Mouse (Mus musculus) heart, adult 2 months (tissue): ENCODE results near the gene Hsh2d.

Experiments
- CTCF ChIP-seq: fragments of 200-600 bp; IDR thresholded peaks from 2 replicates; pipeline ENCODE4 v1.8.1; 2022; ENCODE audit warnings: antibody characterized with exemption, mild to moderate bottlenecking, moderate library complexity
- POLR2A ChIP-seq: fragments of 200-500 bp; IDR thresholded peaks from 2 replicates; pipeline ENCODE4 v1.6.1; 2011; ENCODE audit warnings: mild to moderate bottlenecking, low read depth, low read length, control low read depth; ENCODE audit not compliant: insufficient read depth

DNA sequence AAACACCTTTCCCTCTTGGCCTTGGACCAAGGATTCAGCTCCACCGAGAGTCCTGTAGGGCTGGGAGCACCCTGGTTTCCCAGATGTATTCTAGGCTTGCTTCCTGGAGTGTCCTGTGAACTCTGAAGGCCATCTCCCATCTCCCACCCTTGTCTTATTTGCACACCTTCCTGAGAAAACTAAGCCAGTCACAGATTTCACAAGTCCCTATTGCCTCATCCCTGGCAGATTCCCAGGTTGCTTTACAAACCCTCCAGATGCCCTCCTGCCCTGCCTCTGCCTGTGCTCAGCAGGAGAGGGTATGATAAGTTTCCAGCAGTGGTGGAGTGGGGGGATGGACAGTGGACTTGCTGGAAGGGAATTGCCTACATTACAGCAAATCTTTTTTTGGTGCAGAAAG lies 43.4 kb upstream of the Hsh2d start:
- TF ChIP-seq POLR2A (0 out of 2 replicates have a peak, but pooled peaks have one; percentile 14), CTCF (no peak)
